Comparison of ENCODE assay signal across 14 mouse cellular contexts in genomic region chr4:100395407-100395806, GRCm38 (mm10).
DNase-seq lines count a peak whose midpoint lies in the region; ATAC-seq and TF ChIP-seq lines count a peak whose summit lies in the region.
"Had no signal": no experiment of that assay in that cellular context is flagged by ENCODE, and none has a peak within 500 bp of the region (broad histone marks: within the 10 kb centered on the region; RNA-seq: fewer than 3 reads in every experiment).

No protein-coding gene starts in this region.

- no peak for TF ChIP-seq CTCF in hindbrain, postnatal 0 days (IDR thresholded peaks at IDR 0.05; ENCODE audit: low read depth)

- no peaks in the 10 kb centered on the region for H3K4me1 ChIP-seq in heart, embryonic 10.5 days
- H3K4me1 ChIP-seq in limb, embryonic 15.5 days: peaks cover 18% of the 10 kb centered on the region
- no peaks in the 10 kb centered on the region for H3K4me1 ChIP-seq in hindbrain, postnatal 0 days (ENCODE audit: insufficient read depth, low read length)
- H3K4me1 ChIP-seq: megakaryocyte, embryonic 14.5 days had no signal

- 93% methylated on average over 4 of the region's 4 CpGs for WGBS in heart, embryonic 10.5 days
- 72% methylated on average over 4 of the region's 4 CpGs for WGBS in limb, embryonic 15.5 days
- WGBS in hindbrain, postnatal 0 days: 93% methylated on average over 4 of the region's 4 CpGs

- H3K9me3 ChIP-seq in heart, embryonic 10.5 days: no peaks in the 10 kb centered on the region
- no peaks in the 10 kb centered on the region for H3K9me3 ChIP-seq in limb, embryonic 15.5 days
- no peaks in the 10 kb centered on the region for H3K9me3 ChIP-seq in hindbrain, postnatal 0 days (ENCODE audit: low read length)

- no peak overlapping the region for H3K27ac ChIP-seq in heart, embryonic 10.5 days
- H3K27ac ChIP-seq in limb, embryonic 15.5 days: no peak overlapping the region
- no peak overlapping the region for H3K27ac ChIP-seq in hindbrain, postnatal 0 days
- H3K27ac ChIP-seq: liver, embryonic 14.5 days had no signal

- peak; percentile 78; the same call in 1 of the 2 replicates for ATAC-seq in limb, embryonic 15.5 days (ENCODE audit: insufficient number of reproducible peaks, low FRiP score, low TSS enrichment, low read depth)
- ATAC-seq in hindbrain, postnatal 0 days: no peak
- ATAC-seq: forebrain, embryonic 16.5 days had no signal

- peaks cover 25% of the 10 kb centered on the region for H3K27me3 ChIP-seq in heart, embryonic 10.5 days (ENCODE audit: insufficient read depth, poor library complexity, severe bottlenecking)
- H3K27me3 ChIP-seq in limb, embryonic 15.5 days: no peaks in the 10 kb centered on the region
- no peaks in the 10 kb centered on the region for H3K27me3 ChIP-seq in hindbrain, postnatal 0 days (ENCODE audit: insufficient read depth, low read length)
- H3K27me3 ChIP-seq: megakaryocyte, embryonic 14.5 days had no signal

- no peaks in the 10 kb centered on the region for H3K36me3 ChIP-seq in heart, embryonic 10.5 days
- H3K36me3 ChIP-seq in limb, embryonic 15.5 days: no peaks in the 10 kb centered on the region
- no peaks in the 10 kb centered on the region for H3K36me3 ChIP-seq in hindbrain, postnatal 0 days (ENCODE audit: insufficient read depth, low read length)
- H3K36me3 ChIP-seq: G1E had no signal

- peak; percentile 79 to 88 for DNase-seq in heart, adult 18-20 months
- no peak for DNase-seq in heart, embryonic 10.5 days (ENCODE audit: low spot score)
- peak; percentile 26 for DNase-seq in testis, postnatal 10 days (ENCODE audit: low spot score)
- no peak for DNase-seq in testis, postnatal 14 days (ENCODE audit: low spot score)
- peak; percentile 77 to 78 for DNase-seq in heart, adult 9 months (ENCODE audit: low spot score in 2 of 2)
- DNase-seq in retina, postnatal 1 day: no peak
- no peak for DNase-seq in hindbrain, postnatal 0 days (ENCODE audit: low spot score)
- DNase-seq: cerebellum, adult 11 months; thymus, adult 2 months had no signal

- H3K4me2 ChIP-seq in limb, embryonic 15.5 days: no peak overlapping the region
- no peak overlapping the region for H3K4me2 ChIP-seq in hindbrain, postnatal 0 days (ENCODE audit: low read depth, low read length)

- no peak overlapping the region for H3K4me3 ChIP-seq in heart, embryonic 10.5 days
- no peak overlapping the region for H3K4me3 ChIP-seq in limb, embryonic 15.5 days
- H3K4me3 ChIP-seq in hindbrain, postnatal 0 days (ENCODE audit: low read length): no peak overlapping the region
- H3K4me3 ChIP-seq: megakaryocyte, embryonic 14.5 days had no signal

- H3K9ac ChIP-seq in limb, embryonic 15.5 days: no peak overlapping the region
- H3K9ac ChIP-seq in hindbrain, postnatal 0 days (replicated peaks; ENCODE audit: low read length): no peak overlapping the region
- H3K9ac ChIP-seq: liver, embryonic 14.5 days had no signal

Comparison
In these comparisons a context has a peak if more than half of its experiments do, and no peak if none do; other contexts are left out.
1. DNase-seq: peak in heart, adult 18-20 months (2 of 2), testis, postnatal 10 days (single experiment) and heart, adult 9 months (2 of 2); none in heart, embryonic 10.5 days (single experiment), testis, postnatal 14 days (single experiment), retina, postnatal 1 day (single experiment) and hindbrain, postnatal 0 days (single experiment).